11 mouse cellular contexts compared by ENCODE assay signal in the genomic region with DNA sequence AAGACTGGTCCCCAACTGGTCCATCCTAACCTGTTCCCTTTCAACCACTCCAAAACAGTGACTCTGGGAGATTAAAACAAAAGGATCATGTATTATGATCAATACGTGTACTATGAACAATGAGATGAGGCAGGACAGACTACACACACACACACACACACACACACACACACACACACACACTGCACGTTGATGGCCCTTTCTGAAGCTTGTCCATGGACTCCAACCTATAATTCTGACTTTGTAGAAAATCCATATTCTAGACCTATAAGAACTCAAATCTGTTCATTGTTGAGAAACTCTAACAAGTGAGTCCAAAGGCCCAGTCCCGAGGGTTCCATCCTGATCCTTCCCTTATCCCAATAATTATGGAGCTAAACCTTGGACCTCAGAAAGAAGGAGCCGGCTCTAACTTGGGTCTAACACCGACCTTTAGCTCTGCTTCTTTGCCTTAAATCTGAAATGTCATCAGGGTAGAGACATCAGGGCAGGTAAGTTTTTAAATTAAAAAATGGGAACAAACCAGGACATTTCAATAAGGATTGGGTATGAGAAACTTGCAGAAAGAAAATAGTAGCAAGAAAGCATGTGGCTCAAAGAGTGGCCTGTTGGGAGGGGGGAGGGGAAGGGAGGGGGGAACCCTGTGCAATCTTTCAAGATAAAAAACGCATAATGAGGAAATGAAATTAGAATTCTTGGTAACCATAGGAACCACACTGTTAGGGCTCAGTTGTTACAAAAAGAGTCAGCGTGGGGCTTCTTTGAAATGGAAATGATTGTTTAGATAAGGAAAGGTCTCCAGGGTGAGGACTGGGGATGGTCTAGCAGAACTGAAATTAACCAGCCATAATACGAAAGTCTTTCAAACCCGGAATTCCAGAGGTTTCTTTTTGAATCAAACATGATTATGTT.
A peak's percentile ranks its signal among the peaks of the same experiment; 100 is the strongest.
DNase-seq lines count a peak whose midpoint lies in the region; ATAC-seq and TF ChIP-seq lines count a peak whose summit lies in the region.
"Had no signal": no experiment of that assay in that cellular context is flagged by ENCODE, and none has a peak within 500 bp of the region (broad histone marks: within the 10 kb centered on the region; RNA-seq: fewer than 3 reads in every experiment).

No protein-coding gene starts in this region.

- no peak for TF ChIP-seq CTCF in forebrain, postnatal 0 days (IDR thresholded peaks at IDR 0.05; ENCODE audit: low read depth)

- intact Hi-C loops in left cerebral cortex, postnatal 4 days (cut with DNase I), result loop anchor here (10.0 kb wide), 1 partner anchor 186 kb away; the partner anchor contains the start of gene Dusp6

- peak overlapping the region; percentile 57; the same call in 1 of the 2 replicates for H3K27ac ChIP-seq in forebrain, postnatal 0 days (ENCODE audit: low read depth, low read length)
- no peak overlapping the region for H3K27ac ChIP-seq in midbrain, embryonic 11.5 days (ENCODE audit: low read depth, low read length)
- H3K27ac ChIP-seq: embryonic facial prominence, embryonic 13.5 days; lung, embryonic 15.5 days had no signal

- H3K4me2 ChIP-seq in forebrain, postnatal 0 days (ENCODE audit: low read depth), result peak overlapping the region; percentile 23; the same call in 1 of the 2 replicates
- H3K4me2 ChIP-seq in midbrain, embryonic 11.5 days, result no peak overlapping the region
- H3K4me2 ChIP-seq: embryonic facial prominence, embryonic 13.5 days; heart, embryonic 13.5 days; lung, embryonic 15.5 days had no signal

- H3K9ac ChIP-seq in forebrain, postnatal 0 days, result no peak overlapping the region
- H3K9ac ChIP-seq in midbrain, embryonic 11.5 days (ENCODE audit: low read length), result no peak overlapping the region
- H3K9ac ChIP-seq: embryonic facial prominence, embryonic 13.5 days; heart, embryonic 13.5 days; lung, embryonic 15.5 days had no signal

- H3K27me3 ChIP-seq in forebrain, postnatal 0 days (ENCODE audit: insufficient read depth, low read length), result no peaks in the 10 kb centered on the region
- no peaks in the 10 kb centered on the region for H3K27me3 ChIP-seq in midbrain, embryonic 11.5 days (ENCODE audit: control insufficient read depth, insufficient read depth, low read length)
- H3K27me3 ChIP-seq: embryonic facial prominence, embryonic 13.5 days; heart, embryonic 13.5 days; lung, embryonic 15.5 days had no signal

- DNase-seq in CD4-positive, CD25-positive, alpha-beta regulatory T cell, adult 2 months (ENCODE audit: low read depth, low spot score), result peak; percentile 57
- peak; percentile 28 for DNase-seq in brain, adult 2 months (ENCODE audit: low read depth, low spot score)
- peak; percentile 51 for DNase-seq in forebrain, postnatal 0 days
- peak; percentile 88 for DNase-seq in midbrain, embryonic 11.5 days (ENCODE audit: low spot score, missing footprints)
- no peak for DNase-seq in yolk sac, embryonic 10.5 days (ENCODE audit: low spot score)
- DNase-seq in cerebellum, adult 11-12 months, result no peak
- no peak for DNase-seq in left cerebral cortex, postnatal 4 days
- DNase-seq: spleen, adult 18-20 months had no signal

- peaks cover 12% of the 10 kb centered on the region for H3K4me1 ChIP-seq in forebrain, postnatal 0 days (ENCODE audit: insufficient read depth)
- peaks cover 4% of the 10 kb centered on the region; the same call in 1 of the 2 replicates for H3K4me1 ChIP-seq in midbrain, embryonic 11.5 days (ENCODE audit: control insufficient read depth, insufficient read depth, low read length)
- H3K4me1 ChIP-seq: lung, embryonic 15.5 days had no signal

- 26% methylated on average over 9 of the region's 9 CpGs for WGBS in forebrain, postnatal 0 days
- WGBS in midbrain, embryonic 11.5 days, result 26% methylated on average over 9 of the region's 9 CpGs

- no peaks in the 10 kb centered on the region for H3K36me3 ChIP-seq in forebrain, postnatal 0 days (ENCODE audit: insufficient read depth)
- H3K36me3 ChIP-seq in midbrain, embryonic 11.5 days (ENCODE audit: control insufficient read depth, insufficient read depth, low read length), result no peaks in the 10 kb centered on the region
- H3K36me3 ChIP-seq: embryonic facial prominence, embryonic 13.5 days; heart, embryonic 13.5 days; lung, embryonic 15.5 days had no signal

- peak; percentile 90 for ATAC-seq in forebrain, postnatal 0 days
- peak; percentile 92 for ATAC-seq in midbrain, embryonic 11.5 days (ENCODE audit: low FRiP score)

- no peak overlapping the region for H3K4me3 ChIP-seq in forebrain, postnatal 0 days (ENCODE audit: low read depth, low read length)
- no peak overlapping the region for H3K4me3 ChIP-seq in midbrain, embryonic 11.5 days (ENCODE audit: low read depth, low read length)
- H3K4me3 ChIP-seq: embryonic facial prominence, embryonic 13.5 days; heart, embryonic 13.5 days; lung, embryonic 15.5 days had no signal

- H3K9me3 ChIP-seq in forebrain, postnatal 0 days (ENCODE audit: low read length), result no peaks in the 10 kb centered on the region
- H3K9me3 ChIP-seq in midbrain, embryonic 11.5 days (ENCODE audit: control insufficient read depth, low read length), result no peaks in the 10 kb centered on the region
- H3K9me3 ChIP-seq: embryonic facial prominence, embryonic 13.5 days; heart, embryonic 13.5 days; lung, embryonic 15.5 days had no signal

Comparison
In these comparisons a context has a peak if more than half of its experiments do, and no peak if none do; other contexts are left out.
1. DNase-seq: peak in CD4-positive, CD25-positive, alpha-beta regulatory T cell, adult 2 months (single experiment), brain, adult 2 months (single experiment), forebrain, postnatal 0 days (single experiment) and midbrain, embryonic 11.5 days (single experiment); none in yolk sac, embryonic 10.5 days (single experiment), cerebellum, adult 11-12 months (single experiment) and left cerebral cortex, postnatal 4 days (single experiment).